Mouse (Mus musculus) lung, embryonic 16.5 days (tissue): ENCODE measurements around the gene Grb2. TPM values are rescaled to one million over a fixed set of nuclear protein-coding genes. Genes with fewer than 3 reads are reported as not detected.

ENCODE experiments used
- ATAC-seq: fragments of 200-750 bp; cut with Nextera tagmentation; 2 replicates; pipeline ENCODE4 v1.8.0; 2017; ENCODE audit warnings: low read depth, mild to moderate bottlenecking, moderate library complexity
- H3K27ac ChIP-seq: fragments of 300-500 bp; sonication (generic); 2 replicates; pipeline ENCODE4 v1.5.1; 2014; ENCODE audit warnings: mild to moderate bottlenecking, control low read depth, low read length
- H3K27me3 ChIP-seq: fragments of 300-500 bp; sonication (generic); 2 replicates; pipeline ENCODE4 v1.6.1; 2014; ENCODE audit warnings: low read depth, low read length, mixed read lengths; ENCODE audit not compliant: control insufficient read depth, insufficient read depth
- H3K36me3 ChIP-seq: fragments of 300-500 bp; sonication (generic); 2 replicates; pipeline ENCODE4 v1.6.1; 2014; ENCODE audit warnings: low read length; ENCODE audit not compliant: control insufficient read depth, insufficient read depth
- H3K4me1 ChIP-seq: fragments of 300-500 bp; sonication (generic); replicated peaks from 2 replicates; pipeline ENCODE4 v1.6.1; 2014; ENCODE audit warnings: low read length, mixed read lengths; ENCODE audit not compliant: control insufficient read depth, insufficient read depth
- H3K4me2 ChIP-seq: fragments of 300-500 bp; sonication (generic); 2 replicates; pipeline ENCODE4 v1.6.1; 2014; ENCODE audit warnings: low read depth, low read length, control low read depth
- H3K4me3 ChIP-seq: fragments of 300-500 bp; sonication (generic); 2 replicates; pipeline ENCODE4 v1.5.1; 2014; ENCODE audit warnings: mild to moderate bottlenecking, low read length, control low read depth
- H3K9ac ChIP-seq: fragments of 300-500 bp; sonication (generic); 2 replicates; pipeline ENCODE4 v1.6.1; 2014; ENCODE audit warnings: low read length, control low read depth
- H3K9me3 ChIP-seq: fragments of 300-500 bp; sonication (generic); 2 replicates; pipeline ENCODE4 v1.6.1; 2016; ENCODE audit warnings: low read length; ENCODE audit not compliant: control insufficient read depth
- WGBS: fragments of 180-500 bp; shearing (Covaris S2); extraction: QIAGEN DNeasy Blood & Tissue Kit; methylation state at CpG from one replicate; pipeline ENCODE4 v1.1.7; 2014; 5-methylcytosine and 5-hydroxymethylcytosine counted together
- polyA plus RNA-seq: library from polyadenylated mRNA; unstranded; fragments of >200 nt; fragmentation: Nextera tagmentation; extraction: Ambion mirVana; gene quantifications from 2 replicates; pipeline ENCODE4 v1.2.1, GENCODE M21; 2015

Grb2 gene
- polyA plus RNA-seq, 1 experiment from 2014 or later, result 82.7 TPM

DNA sequence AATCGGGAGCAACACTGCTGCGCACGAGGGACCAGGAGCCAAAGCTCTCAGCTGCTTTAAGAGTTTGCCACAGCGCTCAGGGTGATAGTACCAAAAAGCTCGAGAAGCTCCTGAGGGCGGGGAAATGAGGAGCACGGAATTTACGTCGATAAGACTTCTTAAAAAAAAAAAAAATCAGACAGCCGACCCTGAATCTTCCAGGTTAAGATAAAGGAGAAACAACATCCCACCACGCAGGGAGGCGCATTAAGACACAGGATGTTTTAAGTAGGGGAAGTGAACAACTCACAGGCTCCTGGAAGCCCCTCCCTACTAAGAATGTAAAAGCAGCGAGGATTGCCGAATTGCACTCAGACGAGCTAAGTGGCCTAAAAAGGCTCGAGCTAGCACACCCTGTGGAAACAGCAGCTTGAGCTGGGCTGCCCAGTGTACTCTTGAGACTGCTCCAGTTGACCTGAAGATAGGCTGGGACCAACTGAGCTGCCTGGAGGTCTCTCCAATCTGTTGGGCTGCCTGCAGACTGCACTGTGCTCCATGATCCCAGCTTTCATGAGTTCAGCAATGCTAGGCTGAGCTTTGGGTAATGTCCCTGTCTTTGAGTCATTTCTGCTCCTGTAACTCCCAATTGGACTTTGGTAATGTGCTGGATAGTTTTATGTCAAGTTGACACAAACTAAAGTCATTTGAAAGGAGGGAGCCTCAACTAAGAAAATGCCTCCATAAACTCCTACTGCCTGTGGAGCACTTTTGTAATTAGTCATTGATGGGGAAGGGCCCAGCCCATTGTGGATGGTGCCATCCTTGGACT lies 95.1 kb downstream of the Grb2 start:
- ATAC-seq, result peak; percentile 29
- Histone ChIP-seq H3K9ac (peak overlapping the region; percentile 90), H3K27me3 (no peaks in the 10 kb centered on the region), H3K4me2 (peak overlapping the region; percentile 93), H3K4me3 (peak overlapping the region; percentile 87), H3K27ac (peak overlapping the region; percentile 97), H3K4me1 (peaks cover 14% of the 10 kb centered on the region), H3K36me3 (peaks cover 9% of the 10 kb centered on the region; the same call in 1 of the 2 replicates), H3K9me3 (no peaks in the 10 kb centered on the region)
- under 1% methylated on average over 16 of the region's 16 CpGs for WGBS

GRCm38 (mm10) chr11:115612410-115613137 lies 95.8 kb downstream of the Grb2 start, which contains the start of gene Mif4gd:
Gene Mif4gd, minus strand, starts transcription at chr11:115612969.
- Histone ChIP-seq H3K27ac (peak within 1 kb of the TSS; percentile 97), H3K4me2 (peak within 1 kb of the TSS; percentile 93), H3K4me3 (peak within 1 kb of the TSS; percentile 87), H3K36me3 (peaks cover 16% of the 10 kb centered on the region), H3K9ac (peak within 1 kb of the TSS; percentile 90), H3K4me1 (peaks cover 14% of the 10 kb centered on the region), H3K9me3 (no peaks in the 10 kb centered on the region), H3K27me3 (no peaks in the 10 kb centered on the region)
- ATAC-seq, result peak; percentile 89
- WGBS, result under 1% methylated on average over 80 of the region's 80 CpGs

GRCm38 (mm10) chr11:115612059-115612409 lies 96.4 kb downstream of the Grb2 start:
- peaks cover 19% of the 10 kb centered on the region for H3K36me3 ChIP-seq
- no peaks in the 10 kb centered on the region for H3K9me3 ChIP-seq
- H3K27me3 ChIP-seq, result no peaks in the 10 kb centered on the region
- ATAC-seq, result peak; percentile 36
- H3K4me3 ChIP-seq, result peak overlapping the region; percentile 87
- peak overlapping the region; percentile 90 for H3K9ac ChIP-seq
- peak overlapping the region; percentile 97 for H3K27ac ChIP-seq
- peaks cover 14% of the 10 kb centered on the region for H3K4me1 ChIP-seq
- H3K4me2 ChIP-seq, result peak overlapping the region; percentile 93
- WGBS, result under 1% methylated on average over 13 of the region's 13 CpGs

- Histone ChIP-seq H3K4me1 (peaks cover 14% of the 10 kb centered on the region), H3K27ac (no peak overlapping the region), H3K4me2 (no peak overlapping the region), H3K27me3 (no peaks in the 10 kb centered on the region), H3K9me3 (no peaks in the 10 kb centered on the region), H3K9ac (no peak overlapping the region), H3K4me3 (no peak overlapping the region), H3K36me3 (peaks cover 25% of the 10 kb centered on the region)
- whole genome bisulfite sequencing, result 61% methylated on average over 6 of the region's 6 CpGs
- ATAC-seq, result no peak
Observed at GRCm38 (mm10) chr11:115611173-115611572, 97.2 kb downstream of the Grb2 start.

- no peak for ATAC-seq
- H3K9me3 ChIP-seq, result no peaks in the 10 kb centered on the region
- H3K9ac ChIP-seq, result no peak overlapping the region
- no peak overlapping the region for H3K4me3 ChIP-seq
- no peak overlapping the region for H3K27ac ChIP-seq
- 54% methylated on average over 3 of the region's 3 CpGs for WGBS
- peaks cover 27% of the 10 kb centered on the region for H3K36me3 ChIP-seq
- H3K4me2 ChIP-seq, result no peak overlapping the region
- peaks cover 21% of the 10 kb centered on the region for H3K4me1 ChIP-seq
- no peaks in the 10 kb centered on the region for H3K27me3 ChIP-seq
Observed at GRCm38 (mm10) chr11:115609576-115609975, 98.8 kb downstream of the Grb2 start.

GRCm38 (mm10) chr11:115608421-115609399 lies 99.7 kb downstream of the Grb2 start:
- no peaks in the 10 kb centered on the region for H3K9me3 ChIP-seq
- H3K4me1 ChIP-seq, result peaks cover 19% of the 10 kb centered on the region
- no peaks in the 10 kb centered on the region for H3K27me3 ChIP-seq
- ATAC-seq, result no peak
- no peak overlapping the region for H3K4me2 ChIP-seq
- no peak overlapping the region for H3K4me3 ChIP-seq
- WGBS, result 79% methylated on average over 23 of the region's 23 CpGs
- no peak overlapping the region for H3K27ac ChIP-seq
- no peak overlapping the region for H3K9ac ChIP-seq
- peaks cover 27% of the 10 kb centered on the region for H3K36me3 ChIP-seq

DNA sequence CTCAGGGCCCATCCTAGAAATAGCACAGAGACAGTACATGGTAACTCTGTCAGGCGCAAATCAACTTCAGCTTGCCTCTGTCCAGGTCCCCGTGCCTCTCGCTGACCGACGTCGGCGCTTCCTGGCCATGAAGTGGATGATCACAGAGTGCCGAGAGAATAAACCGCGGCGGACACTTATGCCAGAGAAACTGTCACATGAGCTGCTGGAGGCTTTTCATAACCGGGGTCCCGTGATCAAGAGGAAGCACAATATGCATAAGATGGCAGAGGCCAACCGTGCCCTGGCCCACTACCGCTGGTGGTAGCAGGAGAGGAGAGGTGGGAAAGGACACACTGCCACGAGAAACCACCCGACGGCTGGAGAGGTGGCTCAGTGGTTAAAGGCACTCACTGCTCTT lies 101.7 kb downstream of the Grb2 start:
- H3K27ac ChIP-seq, result no peak overlapping the region
- no peak overlapping the region for H3K4me2 ChIP-seq
- H3K4me1 ChIP-seq, result peaks cover 23% of the 10 kb centered on the region
- no peaks in the 10 kb centered on the region for H3K9me3 ChIP-seq
- H3K9ac ChIP-seq, result no peak overlapping the region
- peaks cover 27% of the 10 kb centered on the region for H3K36me3 ChIP-seq
- no peak overlapping the region for H3K4me3 ChIP-seq
- WGBS, result 93% methylated on average over 18 of the region's 18 CpGs
- no peaks in the 10 kb centered on the region for H3K27me3 ChIP-seq
- ATAC-seq, result no peak

DNA sequence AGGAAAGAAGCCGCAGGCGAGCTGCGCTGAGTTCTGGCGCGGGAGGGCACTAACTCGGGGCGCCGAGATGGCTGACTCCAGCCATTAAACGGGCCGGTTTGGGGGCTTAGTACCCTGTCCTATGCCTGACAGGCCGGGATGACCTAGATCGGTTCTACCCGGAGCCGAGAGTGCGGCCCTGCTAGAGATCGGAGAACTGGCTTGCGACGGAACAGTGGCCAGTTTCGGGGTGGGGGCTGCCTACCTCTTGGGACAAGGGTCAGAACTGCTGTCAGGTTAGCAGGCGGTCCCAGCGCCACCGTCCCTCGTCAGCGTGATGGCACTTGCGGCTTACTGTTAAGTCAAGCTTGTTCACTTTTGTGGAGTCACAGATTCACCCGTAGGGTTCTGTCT lies 104.1 kb downstream of the Grb2 start:
- peak overlapping the region; percentile 100 for H3K4me3 ChIP-seq
- peak overlapping the region; percentile 98 for H3K9ac ChIP-seq
- ATAC-seq, result peak; percentile 15
- 0% methylated on average over 26 of the region's 26 CpGs for WGBS
- peaks cover 22% of the 10 kb centered on the region for H3K4me1 ChIP-seq
- H3K27ac ChIP-seq, result peak overlapping the region; percentile 93
- no peaks in the 10 kb centered on the region for H3K27me3 ChIP-seq
- no peaks in the 10 kb centered on the region for H3K9me3 ChIP-seq
- peaks cover 27% of the 10 kb centered on the region for H3K36me3 ChIP-seq
- H3K4me2 ChIP-seq, result peak overlapping the region; percentile 93
